Mouse (Mus musculus): ENCODE measurements at regions not wholly inside any gene's neighbourhood (a gene's known extent, or its start where the extent isn't known, plus 50 kb on each side); places are given as distances from the start of the nearest gene placed in this dataset.

DNA sequence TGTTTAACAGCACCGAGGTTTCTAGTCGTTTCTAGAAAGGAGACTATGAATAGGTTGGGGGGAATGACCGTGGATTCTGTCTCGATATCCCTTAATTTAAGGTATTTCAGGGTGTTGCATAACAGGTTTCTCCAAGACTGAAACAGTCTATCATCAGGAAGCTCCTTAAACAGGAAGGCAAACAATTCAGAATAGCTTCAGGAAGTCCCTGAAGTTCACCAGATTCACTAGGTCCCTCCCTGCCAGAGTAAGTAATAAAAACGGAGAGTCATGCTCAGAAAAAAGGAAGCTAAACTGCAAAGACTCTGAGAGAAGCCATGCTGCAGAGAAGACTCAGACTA is 339.9 kb downstream of the Foxo1 start:
- Histone ChIP-seq H3K36me3 (no peaks in the 10 kb centered on the region), H3K27ac (replicated peaks) (no peak overlapping the region), H3K27me3 (ENCODE audit: low read depth, poor library complexity, severe bottlenecking) (no peaks in the 10 kb centered on the region), H3K9me3 (replicated peaks) (no peaks in the 10 kb centered on the region), H3K4me3 (no peak overlapping the region), H3K4me1 (peaks cover 7% of the 10 kb centered on the region)
- WGBS, result 90% methylated on average over 5 of the region's 5 CpGs
- DNase-seq (ENCODE audit: low spot score), result no peak

GRCm38 (mm10) chr3:52607379-52608085 is 339.4 kb downstream of the Foxo1 start:
- Histone ChIP-seq H3K27me3 (ENCODE audit: low read depth, poor library complexity, severe bottlenecking) (no peaks in the 10 kb centered on the region), H3K9me3 (replicated peaks) (no peaks in the 10 kb centered on the region), H3K36me3 (no peaks in the 10 kb centered on the region), H3K4me3 (no peak overlapping the region), H3K27ac (replicated peaks) (no peak overlapping the region), H3K4me1 (peaks cover 7% of the 10 kb centered on the region)
- no peak for DNase-seq (ENCODE audit: low spot score)
- 92% methylated on average over 12 of the region's 12 CpGs for WGBS

- H3K27ac ChIP-seq (replicated peaks), result no peak overlapping the region
- no peaks in the 10 kb centered on the region for H3K36me3 ChIP-seq
- H3K27me3 ChIP-seq (ENCODE audit: low read depth, poor library complexity, severe bottlenecking), result no peaks in the 10 kb centered on the region
- H3K4me3 ChIP-seq, result no peak overlapping the region
- H3K4me1 ChIP-seq, result peaks cover 7% of the 10 kb centered on the region
- H3K9me3 ChIP-seq (replicated peaks), result no peaks in the 10 kb centered on the region
- DNase-seq (ENCODE audit: low spot score), result no peak
- 56% methylated on average over 6 of the region's 6 CpGs for whole genome bisulfite sequencing
These were observed 337.2 kb downstream of the Foxo1 start for GRCm38 (mm10) chr3:52605261-52605771.

DNA sequence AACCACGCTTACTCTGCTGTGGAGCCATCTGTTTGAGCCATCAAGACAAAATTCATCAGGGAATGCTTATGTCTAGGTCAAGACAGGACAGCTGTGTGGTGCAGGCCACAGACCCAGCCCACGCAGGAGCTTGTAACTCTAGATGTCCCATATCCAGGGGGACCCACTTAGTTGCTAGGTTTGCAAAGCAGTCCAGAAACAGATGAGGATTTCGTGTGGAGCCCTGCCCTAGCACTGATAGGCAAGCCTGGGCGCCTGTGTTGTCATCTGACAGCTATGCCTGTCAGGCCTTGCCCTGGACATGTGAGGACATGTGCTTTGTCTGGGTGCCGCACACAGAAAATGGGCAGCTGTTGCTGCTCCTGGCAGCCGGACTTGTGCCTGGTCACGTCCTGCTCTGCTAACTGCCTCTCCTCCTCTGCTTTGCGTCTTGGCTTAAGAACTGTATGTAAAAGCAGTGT is 335.1 kb downstream of the Foxo1 start:
- no peak overlapping the region for H3K27ac ChIP-seq (replicated peaks)
- H3K4me1 ChIP-seq, result peaks cover 7% of the 10 kb centered on the region
- H3K36me3 ChIP-seq, result no peaks in the 10 kb centered on the region
- no peaks in the 10 kb centered on the region for H3K27me3 ChIP-seq (ENCODE audit: low read depth, poor library complexity, severe bottlenecking)
- DNase-seq (ENCODE audit: low spot score), result no peak
- WGBS, result 79% methylated on average over 8 of the region's 8 CpGs
- no peak overlapping the region for H3K4me3 ChIP-seq
- no peaks in the 10 kb centered on the region for H3K9me3 ChIP-seq (replicated peaks)

DNA sequence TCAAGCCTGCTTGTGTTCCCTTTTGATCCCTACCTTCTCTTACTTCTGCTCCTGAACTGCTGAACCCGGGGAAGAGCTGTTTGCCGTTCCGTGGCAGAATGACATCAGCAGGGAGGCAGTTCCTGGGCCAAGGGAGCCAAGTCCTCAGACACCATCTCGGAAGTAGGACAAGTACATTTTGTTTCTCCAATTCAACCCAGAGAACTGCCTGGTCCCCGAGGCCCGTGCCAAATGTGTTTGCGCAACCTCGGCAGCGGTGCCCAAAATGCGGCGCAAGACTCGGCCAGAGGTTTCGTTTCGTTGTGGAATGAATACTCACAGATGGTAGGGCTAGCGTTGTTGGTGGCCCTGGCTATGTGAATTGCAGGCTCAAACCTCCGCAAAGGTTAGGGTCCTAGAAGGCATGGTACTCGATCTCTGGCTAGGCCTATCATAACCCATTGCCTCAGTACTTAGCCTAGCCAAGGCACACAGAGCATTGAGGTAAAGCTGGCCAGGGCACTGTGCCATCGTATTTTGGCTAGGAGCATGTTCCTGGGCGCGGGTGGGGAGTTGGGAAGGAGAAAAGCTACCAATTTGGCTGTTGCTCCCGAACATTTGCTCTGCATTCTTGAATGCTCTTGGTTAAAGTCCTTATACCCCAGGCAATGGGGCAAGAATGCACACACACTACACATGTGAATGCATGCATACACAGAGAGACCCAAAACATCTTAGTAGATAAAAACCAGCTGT is 333.0 kb downstream of the Foxo1 start:
- no peak overlapping the region for H3K4me3 ChIP-seq
- DNase-seq (ENCODE audit: low spot score), result no peak
- no peak overlapping the region for H3K27ac ChIP-seq (replicated peaks)
- no peaks in the 10 kb centered on the region for H3K36me3 ChIP-seq
- 94% methylated on average over 21 of the region's 21 CpGs for WGBS
- H3K9me3 ChIP-seq (replicated peaks), result no peaks in the 10 kb centered on the region
- H3K27me3 ChIP-seq (ENCODE audit: low read depth, poor library complexity, severe bottlenecking), result no peaks in the 10 kb centered on the region
- peaks cover 7% of the 10 kb centered on the region for H3K4me1 ChIP-seq

- whole genome bisulfite sequencing, result 91% methylated on average over 13 of the region's 13 CpGs
These were observed 332.4 kb downstream of the Foxo1 start for GRCm38 (mm10) chr3:52600581-52600980.

GRCm38 (mm10) chr3:52600146-52600545 is 332.0 kb downstream of the Foxo1 start:
- DNase-seq (ENCODE audit: low spot score), result no peak
- 89% methylated on average over 4 of the region's 4 CpGs for WGBS
- Histone ChIP-seq H3K9me3 (replicated peaks) (no peaks in the 10 kb centered on the region), H3K27me3 (ENCODE audit: low read depth, poor library complexity, severe bottlenecking) (no peaks in the 10 kb centered on the region), H3K4me3 (no peak overlapping the region), H3K27ac (replicated peaks) (no peak overlapping the region), H3K4me1 (peaks cover 3% of the 10 kb centered on the region), H3K36me3 (no peaks in the 10 kb centered on the region)

More at GRCm38 (mm10) chr3:52600581-52600980, 332.4 kb downstream of the Foxo1 start:
- DNase-seq (ENCODE audit: low spot score), result no peak
- H3K4me1 ChIP-seq, result peaks cover 7% of the 10 kb centered on the region
- H3K27me3 ChIP-seq (ENCODE audit: low read depth, poor library complexity, severe bottlenecking), result no peaks in the 10 kb centered on the region
- no peak overlapping the region for H3K27ac ChIP-seq (replicated peaks)
- H3K4me3 ChIP-seq, result no peak overlapping the region
- no peaks in the 10 kb centered on the region for H3K9me3 ChIP-seq (replicated peaks)
- no peaks in the 10 kb centered on the region for H3K36me3 ChIP-seq

DNA sequence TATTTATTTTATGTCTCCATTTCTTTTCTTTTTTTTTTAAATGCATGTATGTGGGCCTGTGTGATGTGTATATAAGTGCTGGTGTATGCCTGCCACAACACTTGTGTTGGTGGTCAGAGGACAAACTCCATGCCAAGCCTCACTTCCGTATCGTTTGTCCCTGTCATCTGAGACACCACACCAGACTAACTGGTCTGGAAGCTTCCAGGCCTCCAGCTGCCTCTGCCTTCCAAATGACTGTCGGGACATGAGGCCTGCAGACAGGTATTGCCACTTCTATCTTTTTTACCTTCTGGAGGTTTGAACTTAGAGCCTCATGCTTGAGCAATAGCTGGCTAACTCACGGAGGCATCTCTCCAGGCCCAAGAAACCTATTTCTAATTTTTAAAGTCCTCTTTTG is 318.3 kb downstream of the Foxo1 start:
- 89% methylated on average over 4 of the region's 4 CpGs for WGBS
- Histone ChIP-seq H3K4me3 (no peak overlapping the region), H3K4me1 (no peaks in the 10 kb centered on the region), H3K9me3 (replicated peaks) (no peaks in the 10 kb centered on the region), H3K36me3 (no peaks in the 10 kb centered on the region), H3K27ac (replicated peaks) (no peak overlapping the region), H3K27me3 (ENCODE audit: low read depth, poor library complexity, severe bottlenecking) (no peaks in the 10 kb centered on the region)
- no peak for DNase-seq (ENCODE audit: low spot score)

GRCm38 (mm10) chr3:52579917-52580316 is 311.8 kb downstream of the Foxo1 start:
- H3K4me3 ChIP-seq, result no peak overlapping the region
- no peaks in the 10 kb centered on the region for H3K9me3 ChIP-seq (replicated peaks)
- no peaks in the 10 kb centered on the region for H3K36me3 ChIP-seq
- no peak for DNase-seq (ENCODE audit: low spot score)
- WGBS, result 78% methylated on average over 3 of the region's 3 CpGs
- H3K4me1 ChIP-seq, result no peaks in the 10 kb centered on the region
- H3K27me3 ChIP-seq (ENCODE audit: low read depth, poor library complexity, severe bottlenecking), result no peaks in the 10 kb centered on the region
- no peak overlapping the region for H3K27ac ChIP-seq (replicated peaks)

DNA sequence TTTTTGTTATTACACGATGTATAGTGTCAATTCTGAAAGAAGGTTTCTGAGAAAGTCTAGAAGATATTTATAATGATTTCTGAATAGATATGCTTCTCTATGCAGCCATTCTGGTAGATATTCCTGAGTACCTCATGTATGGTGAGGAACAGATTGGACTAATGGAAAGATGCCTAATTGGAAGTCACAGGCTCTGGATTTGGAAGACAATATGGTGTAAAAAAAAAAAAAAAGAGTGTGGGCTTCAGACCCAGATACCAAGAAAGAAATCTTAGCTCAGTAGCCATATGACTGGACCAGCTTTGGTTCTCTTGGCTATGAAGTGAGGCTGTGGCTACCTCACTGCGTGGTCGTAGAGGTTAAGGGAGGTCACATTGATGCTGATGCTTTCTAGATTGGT is 311.0 kb downstream of the Foxo1 start:
- 91% methylated on average over 3 of the region's 3 CpGs for WGBS
- Histone ChIP-seq H3K36me3 (no peaks in the 10 kb centered on the region), H3K4me1 (no peaks in the 10 kb centered on the region), H3K4me3 (no peak overlapping the region), H3K27ac (replicated peaks) (no peak overlapping the region), H3K27me3 (ENCODE audit: low read depth, poor library complexity, severe bottlenecking) (no peaks in the 10 kb centered on the region), H3K9me3 (replicated peaks) (no peaks in the 10 kb centered on the region)
- DNase-seq (ENCODE audit: low spot score), result no peak

DNA sequence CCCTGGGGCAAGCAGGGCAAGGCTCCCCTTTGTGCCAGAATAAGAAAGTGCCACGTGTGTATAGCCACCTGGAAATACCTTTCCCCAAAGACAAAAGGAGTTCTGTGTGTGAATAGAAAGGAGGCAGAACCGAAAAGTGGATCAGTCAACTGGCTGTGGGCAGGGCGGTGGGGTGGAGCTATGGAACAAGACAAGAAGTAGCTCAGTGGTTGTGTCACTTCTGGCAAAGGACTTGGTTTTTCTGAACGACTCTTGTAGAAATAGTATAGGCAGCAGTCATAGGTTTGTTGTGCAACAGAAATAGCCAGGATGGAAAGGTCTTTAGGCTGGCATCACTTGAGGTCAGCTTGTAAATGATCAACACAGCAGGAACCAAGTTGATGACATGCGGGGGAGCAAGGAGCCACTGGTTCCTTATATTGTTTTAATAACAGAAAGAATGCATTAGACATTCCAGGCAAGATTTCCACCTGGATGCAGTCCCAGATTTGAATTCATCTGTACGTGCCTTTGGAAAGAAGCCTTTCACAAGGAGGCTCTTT is 308.6 kb downstream of the Foxo1 start:
- H3K27ac ChIP-seq (replicated peaks), result no peak overlapping the region
- no peak overlapping the region for H3K4me3 ChIP-seq
- no peaks in the 10 kb centered on the region for H3K4me1 ChIP-seq
- DNase-seq (ENCODE audit: low spot score), result no peak
- H3K27me3 ChIP-seq (ENCODE audit: low read depth, poor library complexity, severe bottlenecking), result no peaks in the 10 kb centered on the region
- no peaks in the 10 kb centered on the region for H3K36me3 ChIP-seq
- H3K9me3 ChIP-seq (replicated peaks), result no peaks in the 10 kb centered on the region
- 75% methylated on average over 6 of the region's 6 CpGs for WGBS

DNA sequence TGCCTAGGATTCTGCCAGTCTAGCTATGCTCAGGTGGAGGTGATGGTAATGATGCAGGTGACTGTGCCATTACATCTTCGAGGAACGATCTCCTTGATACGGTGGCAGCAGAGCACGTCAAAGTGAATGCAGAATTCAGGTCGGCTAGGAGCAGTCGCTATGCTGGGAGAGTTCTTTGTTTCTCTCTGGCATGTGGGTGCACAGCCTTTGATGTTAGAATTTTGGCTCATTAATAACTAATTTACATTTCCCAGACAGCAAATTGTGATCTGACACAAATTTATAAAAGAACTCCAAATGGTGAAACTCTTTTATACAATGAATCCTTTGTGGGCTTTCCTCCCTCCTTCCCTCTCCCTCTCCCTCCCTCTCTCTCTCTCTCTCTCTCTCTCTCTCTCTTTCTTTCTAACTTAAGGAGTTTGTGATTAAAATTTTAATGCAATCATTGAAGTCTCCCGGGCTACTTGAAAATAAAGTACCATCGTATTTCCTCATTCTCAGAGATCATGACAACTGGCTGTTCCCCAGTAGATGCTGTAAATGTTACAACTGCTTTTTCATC is 307.2 kb downstream of the Foxo1 start:
- H3K4me3 ChIP-seq, result no peak overlapping the region
- H3K36me3 ChIP-seq, result no peaks in the 10 kb centered on the region
- DNase-seq (ENCODE audit: low spot score), result no peak
- no peak overlapping the region for H3K27ac ChIP-seq (replicated peaks)
- H3K4me1 ChIP-seq, result no peaks in the 10 kb centered on the region
- H3K9me3 ChIP-seq (replicated peaks), result no peaks in the 10 kb centered on the region
- 91% methylated on average over 8 of the region's 8 CpGs for WGBS
- no peaks in the 10 kb centered on the region for H3K27me3 ChIP-seq (ENCODE audit: low read depth, poor library complexity, severe bottlenecking)

DNA sequence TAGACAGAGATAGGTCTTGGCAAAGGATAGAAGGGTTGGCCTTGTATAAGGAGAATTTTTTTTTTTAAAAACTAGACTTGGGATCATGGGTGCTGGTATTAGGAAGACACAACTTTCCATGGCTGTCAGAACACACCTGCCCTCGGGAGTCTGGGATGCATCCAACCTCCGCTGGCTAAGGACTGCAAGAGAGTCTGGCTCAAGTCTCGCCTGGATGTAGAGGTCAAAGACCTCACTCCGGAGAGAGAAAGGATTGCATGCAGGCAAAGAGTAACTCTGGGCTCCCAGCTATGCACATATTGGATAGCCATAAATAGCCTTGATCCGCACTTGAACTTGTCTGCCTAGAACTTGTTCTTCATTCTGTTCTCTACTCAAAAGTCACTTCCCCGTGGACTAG is 306.2 kb downstream of the Foxo1 start:
- WGBS, result 92% methylated on average over 6 of the region's 6 CpGs
- Histone ChIP-seq H3K4me1 (no peaks in the 10 kb centered on the region), H3K27ac (replicated peaks) (no peak overlapping the region), H3K9me3 (replicated peaks) (no peaks in the 10 kb centered on the region), H3K4me3 (no peak overlapping the region), H3K36me3 (no peaks in the 10 kb centered on the region), H3K27me3 (ENCODE audit: low read depth, poor library complexity, severe bottlenecking) (no peaks in the 10 kb centered on the region)
- DNase-seq (ENCODE audit: low spot score), result no peak

Data from midbrain, embryonic 10.5 days (tissue).